Mouse (Mus musculus) heart, embryonic 14.5 days (tissue): ENCODE data around the gene Ndufa4l2. TPM values are rescaled to one million over a fixed set of nuclear protein-coding genes. Genes with fewer than 3 reads are reported as not detected.

Source experiments
- ATAC-seq: fragments of 200-750 bp; cut with Nextera tagmentation; 2 replicates; pipeline ENCODE4 v1.8.0; 2017; ENCODE audit warnings: low read depth, moderate TSS enrichment; ENCODE audit not compliant: insufficient number of reproducible peaks, insufficient read depth, low FRiP score
- H3K27ac ChIP-seq, 2 experiments: fragments of 200-500 bp in 1 of 2; fragments of 300-500 bp in 1 of 2; sonication (generic) in 1 of 2; replicated peaks in 1 of 2; 2 replicates each; pipeline ENCODE4 v1.5.1; 2012 to 2014; ENCODE audit warnings: low read depth in 2 of 2, low read length in 2 of 2, control low read depth in 1 of 2, mild to moderate bottlenecking in 1 of 2, mixed read lengths in 1 of 2; ENCODE audit not compliant: control insufficient read depth in 1 of 2, insufficient read depth in 1 of 2
- H3K27me3 ChIP-seq: fragments of 300-500 bp; sonication (generic); 2 replicates; pipeline ENCODE4 v1.6.1; 2014; ENCODE audit warnings: mild to moderate bottlenecking, low read length, control low read depth; ENCODE audit not compliant: control insufficient read depth, insufficient read depth
- H3K36me3 ChIP-seq: fragments of 300-500 bp; sonication (generic); 2 replicates; pipeline ENCODE4 v1.6.1; 2014; ENCODE audit warnings: mild to moderate bottlenecking, control low read depth, low read length, mixed read lengths; ENCODE audit not compliant: control insufficient read depth, insufficient read depth
- H3K4me1 ChIP-seq, 2 experiments: fragments of 200-500 bp in 1 of 2; fragments of 300-500 bp in 1 of 2; sonication (generic) in 1 of 2; 2 replicates each; pipeline ENCODE4 v1.6.1; 2012 to 2014; ENCODE audit warnings: low read length in 2 of 2, control low read depth in 1 of 2, mixed read lengths in 1 of 2; ENCODE audit not compliant: control insufficient read depth in 2 of 2, insufficient read depth in 2 of 2
- H3K4me2 ChIP-seq: fragments of 300-500 bp; sonication (generic); 2 replicates; pipeline ENCODE4 v1.6.1; 2014; ENCODE audit warnings: mild to moderate bottlenecking, low read length
- H3K4me3 ChIP-seq, 2 experiments: fragments of 200-500 bp in 1 of 2; fragments of 300-500 bp in 1 of 2; sonication (generic) in 1 of 2; 2 replicates each; pipeline ENCODE4 v1.5.1; 2012 to 2014; ENCODE audit warnings: low read length in 2 of 2, mild to moderate bottlenecking in 2 of 2, control low read depth in 1 of 2, low read depth in 1 of 2, moderate library complexity in 1 of 2; ENCODE audit not compliant: control insufficient read depth in 1 of 2, insufficient read depth in 1 of 2
- H3K9ac ChIP-seq: fragments of 300-500 bp; sonication (generic); 2 replicates; pipeline ENCODE4 v1.6.1; 2014; ENCODE audit warnings: mild to moderate bottlenecking, low read length
- H3K9me3 ChIP-seq: fragments of 300-500 bp; sonication (generic); 2 replicates; pipeline ENCODE4 v1.6.1; 2016; ENCODE audit warnings: low read length, control low read depth; ENCODE audit not compliant: control insufficient read depth
- WGBS: fragments of 180-500 bp; shearing (Covaris S2); extraction: QIAGEN DNeasy Blood & Tissue Kit; methylation state at CpG from one replicate; pipeline ENCODE4 v1.1.7; 2014; 5-methylcytosine and 5-hydroxymethylcytosine counted together
- polyA plus RNA-seq: library from polyadenylated mRNA; unstranded; fragments of >200 nt; fragmentation: Nextera tagmentation; extraction: Ambion mirVana; gene quantifications from 2 replicates; pipeline ENCODE4 v1.2.1, GENCODE M21; 2014

Ndufa4l2 gene
- polyA plus RNA-seq, 1 experiment from 2014 or later = 31.2 TPM

DNA sequence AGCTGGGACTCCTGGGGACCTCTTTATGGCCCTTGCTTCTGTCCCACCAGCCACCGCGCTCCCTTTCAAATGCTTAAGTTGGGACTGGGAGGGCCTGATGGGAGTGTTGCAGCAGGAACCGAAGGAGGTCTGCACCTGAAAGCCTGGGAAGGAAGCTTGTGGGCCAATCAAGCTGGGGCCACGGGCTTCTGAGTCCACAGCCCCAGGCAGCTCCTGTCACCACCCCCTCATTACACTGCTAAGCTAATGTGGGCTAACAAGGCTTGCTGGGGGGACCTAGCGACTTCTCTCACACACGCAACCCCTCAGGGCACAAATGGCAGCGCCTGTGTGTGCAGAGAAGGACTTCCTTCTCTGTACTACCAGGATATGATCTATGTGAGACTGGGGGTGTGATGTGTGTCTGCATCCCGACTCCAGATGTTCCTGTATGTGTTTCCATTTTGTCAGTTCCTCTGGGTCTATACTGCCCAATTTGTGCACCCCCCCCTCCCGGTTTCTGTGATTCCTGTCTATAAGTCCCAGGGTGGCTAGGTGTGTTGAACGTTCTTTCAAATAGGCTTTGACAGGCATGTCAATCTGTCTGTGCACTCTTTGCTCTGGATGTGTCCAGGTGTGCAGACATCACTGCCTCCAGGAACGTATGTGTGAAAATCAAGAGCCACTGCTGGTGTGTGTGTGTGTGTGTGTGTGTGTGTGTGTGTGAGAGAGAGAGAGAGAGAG, 3.7 kb upstream of the Ndufa4l2 start:
- peaks cover 3% of the 10 kb centered on the region; the same call in 1 of the 2 replicates for H3K36me3 ChIP-seq
- WGBS = 11% methylated on average over 11 of the region's 11 CpGs
- no peak overlapping the region for H3K27ac ChIP-seq
- peak overlapping the region; percentile 96 for H3K4me2 ChIP-seq
- peaks cover 87% of the 10 kb centered on the region for H3K27me3 ChIP-seq
- no peaks in the 10 kb centered on the region for H3K9me3 ChIP-seq
- no peak for ATAC-seq
- peaks cover 34 to 48% of the 10 kb centered on the region in 2 experiments for H3K4me1 ChIP-seq
- H3K9ac ChIP-seq = peak overlapping the region; percentile 67; the same call in 1 of the 2 replicates
- H3K4me3 ChIP-seq = peak overlapping the region; percentile 49 to 52; a peak in 3 of 4 replicates

DNA sequence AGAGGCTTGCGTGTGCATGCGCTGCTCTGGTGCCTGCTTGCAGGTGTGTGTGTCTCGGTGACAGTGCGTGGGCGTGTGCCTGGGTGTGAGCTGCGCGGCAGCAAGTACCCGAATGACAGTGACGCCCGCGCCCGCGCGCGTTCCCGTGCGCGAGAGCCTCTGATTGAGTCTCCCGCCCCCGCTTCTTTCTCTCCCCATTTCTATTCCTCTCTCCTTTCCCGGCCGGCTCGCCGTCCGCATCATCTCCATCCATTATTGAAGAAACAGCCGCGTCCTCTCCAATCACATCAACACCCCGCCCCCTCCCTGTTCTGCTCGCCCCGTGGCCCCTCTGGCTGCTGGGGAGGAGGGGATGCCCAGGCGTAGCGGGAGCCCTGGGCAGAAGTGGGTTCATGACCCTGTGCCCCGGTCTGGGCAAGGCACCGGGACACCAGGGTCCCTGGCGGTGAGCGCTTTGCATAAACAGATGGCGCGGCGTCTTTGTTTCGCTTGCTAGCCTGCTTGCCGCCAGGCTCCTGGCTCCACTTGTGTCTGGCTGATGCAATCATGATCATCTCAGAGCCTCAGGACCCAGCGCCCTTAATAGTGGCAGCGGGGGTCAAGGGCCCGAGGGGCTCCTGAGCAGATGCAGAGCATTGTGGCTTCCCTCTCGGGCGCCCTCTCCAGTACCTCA, 3.0 kb upstream of the Ndufa4l2 start:
- Histone ChIP-seq H3K36me3 (no peaks in the 10 kb centered on the region), H3K4me2 (peak overlapping the region; percentile 96), H3K9ac (peak overlapping the region; percentile 67), H3K4me1 (peaks cover 41 to 55% of the 10 kb centered on the region in 2 experiments), H3K9me3 (no peaks in the 10 kb centered on the region), H3K27ac (no peak overlapping the region), H3K4me3 (peak overlapping the region; percentile 49 to 52), H3K27me3 (peaks cover 88% of the 10 kb centered on the region)
- under 1% methylated on average over 46 of the region's 46 CpGs for WGBS
- no peak for ATAC-seq

- Histone ChIP-seq H3K27ac (no peak overlapping the region), H3K9ac (peak overlapping the region; percentile 67), H3K4me1 (peaks cover 46 to 59% of the 10 kb centered on the region in 2 experiments), H3K36me3 (peaks cover 2% of the 10 kb centered on the region), H3K4me3 (peak overlapping the region; percentile 49 to 52), H3K9me3 (no peaks in the 10 kb centered on the region), H3K4me2 (peak overlapping the region; percentile 96), H3K27me3 (peaks cover 82% of the 10 kb centered on the region)
- no peak for ATAC-seq
- 6% methylated on average over 7 of the region's 7 CpGs for WGBS
These were observed 2.5 kb upstream of the Ndufa4l2 start for GRCm38 (mm10) chr10:127512307-127512666.

GRCm38 (mm10) chr10:127512813-127513212, 2.0 kb upstream of the Ndufa4l2 start:
- peaks cover 46 to 59% of the 10 kb centered on the region in 2 experiments for H3K4me1 ChIP-seq
- H3K9me3 ChIP-seq = no peaks in the 10 kb centered on the region
- H3K27me3 ChIP-seq = peaks cover 79% of the 10 kb centered on the region
- peak overlapping the region; percentile 96 for H3K4me2 ChIP-seq
- peak; percentile 28; the same call in 1 of the 2 replicates for ATAC-seq
- peak overlapping the region; percentile 14; the same call in 1 of the 2 replicates for H3K9ac ChIP-seq
- H3K27ac ChIP-seq = no peak overlapping the region
- H3K4me3 ChIP-seq = peak overlapping the region; percentile 17 to 22
- peaks cover 7% of the 10 kb centered on the region for H3K36me3 ChIP-seq
- WGBS = under 1% methylated on average over 27 of the region's 27 CpGs

GRCm38 (mm10) chr10:127513501-127514091, 1.2 kb upstream of the Ndufa4l2 start:
- H3K4me1 ChIP-seq = peaks cover 44 to 57% of the 10 kb centered on the region in 2 experiments
- no peaks in the 10 kb centered on the region for H3K9me3 ChIP-seq
- peak overlapping the region; percentile 17 to 22; a peak in 3 of 4 replicates for H3K4me3 ChIP-seq
- no peak for ATAC-seq
- WGBS = under 1% methylated on average over 16 of the region's 16 CpGs
- no peak overlapping the region for H3K27ac ChIP-seq
- peaks cover 15% of the 10 kb centered on the region for H3K36me3 ChIP-seq
- H3K27me3 ChIP-seq = peaks cover 71% of the 10 kb centered on the region
- peak overlapping the region; percentile 96 for H3K4me2 ChIP-seq
- H3K9ac ChIP-seq = peak overlapping the region; percentile 14; the same call in 1 of the 2 replicates

- Histone ChIP-seq H3K9me3 (no peaks in the 10 kb centered on the region), H3K4me2 (peak overlapping the region; percentile 96), H3K9ac (no peak overlapping the region), H3K27ac (no peak overlapping the region), H3K4me3 (0 out of 4 replicates have a peak overlapping the region, but pooled peaks of 1 of the 2 experiments have one; percentile 17), H3K4me1 (peaks cover 39 to 52% of the 10 kb centered on the region in 2 experiments), H3K36me3 (peaks cover 20% of the 10 kb centered on the region), H3K27me3 (peaks cover 65% of the 10 kb centered on the region)
- no peak for ATAC-seq
- 20% methylated on average over 13 of the region's 13 CpGs for WGBS
These were observed 562 bp upstream of the Ndufa4l2 start for GRCm38 (mm10) chr10:127514111-127514698.
